14 mouse cellular contexts compared by ENCODE assay signal in the genomic region with DNA sequence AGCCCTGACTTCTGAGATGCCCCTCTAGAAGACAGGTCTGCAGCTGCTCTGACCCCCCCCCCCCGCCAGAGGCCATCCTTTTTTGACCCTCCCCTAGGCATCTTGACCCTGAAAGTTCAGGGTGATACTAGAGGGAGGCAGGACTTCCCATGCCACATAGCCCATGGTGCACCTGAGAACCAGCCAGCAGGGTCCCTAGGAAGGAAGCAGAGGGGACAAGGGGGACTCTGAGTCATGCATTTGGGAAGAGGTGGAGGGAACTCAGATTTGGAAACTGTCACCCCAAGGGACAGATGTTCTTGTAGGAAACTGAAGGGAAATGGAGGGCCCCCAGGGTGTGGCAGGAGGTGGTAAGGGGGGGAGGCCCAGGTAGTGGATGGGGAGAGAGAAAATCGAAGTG. TPM values are rescaled to one million over a fixed set of nuclear protein-coding genes. Genes with fewer than 3 reads are reported as not detected.
DNase-seq lines count a peak whose midpoint lies in the region; ATAC-seq lines count a peak whose summit lies in the region.
"Had no signal": no experiment of that assay in that cellular context is flagged by ENCODE, and none has a peak within 500 bp of the region (broad histone marks: within the 10 kb centered on the region; RNA-seq: fewer than 3 reads in every experiment).

No protein-coding gene starts in this region.

- no peak for DNase-seq in heart, postnatal 14 days
- DNase-seq in embryonic facial prominence, embryonic 10.5 days (ENCODE audit: low spot score): no peak
- DNase-seq in hindbrain, embryonic 10.5 days (ENCODE audit: low spot score): no peak
- DNase-seq in right cerebral cortex, postnatal 10 days (ENCODE audit: low spot score in 2 of 2): no peak
- DNase-seq in kidney, postnatal 4 days: no peak
- no peak for DNase-seq in lung, postnatal 14 days

- H3K4me3 ChIP-seq in heart, embryonic 11.5 days (ENCODE audit: low read depth, low read length): no peak overlapping the region
- H3K4me3 ChIP-seq in embryonic facial prominence, embryonic 10.5 days: no peak overlapping the region
- H3K4me3 ChIP-seq in hindbrain, embryonic 10.5 days: no peak overlapping the region
- H3K4me3 ChIP-seq in midbrain, embryonic 15.5 days: no peak overlapping the region
- H3K4me3 ChIP-seq: liver, embryonic 15.5 days had no signal

- 0 out of 2 replicates have a peak, but pooled peaks cover 3% of the 10 kb centered on the region for H3K27me3 ChIP-seq in heart, embryonic 11.5 days (ENCODE audit: control insufficient read depth, insufficient read depth, low read length)
- H3K27me3 ChIP-seq in embryonic facial prominence, embryonic 10.5 days (replicated peaks; ENCODE audit: low read depth, poor library complexity, severe bottlenecking): peaks cover 48% of the 10 kb centered on the region
- peaks cover 82% of the 10 kb centered on the region for H3K27me3 ChIP-seq in hindbrain, embryonic 10.5 days (ENCODE audit: insufficient read depth, poor library complexity, severe bottlenecking)
- H3K27me3 ChIP-seq in midbrain, embryonic 15.5 days (replicated peaks): no peaks in the 10 kb centered on the region

- H3K36me3 ChIP-seq in heart, embryonic 11.5 days (ENCODE audit: control insufficient read depth, insufficient read depth, low read length): no peaks in the 10 kb centered on the region
- no peaks in the 10 kb centered on the region for H3K36me3 ChIP-seq in embryonic facial prominence, embryonic 10.5 days (replicated peaks)
- no peaks in the 10 kb centered on the region for H3K36me3 ChIP-seq in hindbrain, embryonic 10.5 days
- 0 out of 2 replicates have a peak, but pooled peaks cover under 1% of the 10 kb centered on the region for H3K36me3 ChIP-seq in midbrain, embryonic 15.5 days (replicated peaks)
- H3K36me3 ChIP-seq: liver, embryonic 15.5 days had no signal

- H3K4me1 ChIP-seq in heart, embryonic 11.5 days (ENCODE audit: control insufficient read depth, insufficient read depth, low read length): peaks cover 21% of the 10 kb centered on the region
- H3K4me1 ChIP-seq in embryonic facial prominence, embryonic 10.5 days: peaks cover 39% of the 10 kb centered on the region
- peaks cover 47% of the 10 kb centered on the region for H3K4me1 ChIP-seq in hindbrain, embryonic 10.5 days (replicated peaks)
- H3K4me1 ChIP-seq in midbrain, embryonic 15.5 days: peaks cover 41% of the 10 kb centered on the region
- H3K4me1 ChIP-seq: liver, embryonic 15.5 days had no signal

- H3K9ac ChIP-seq in heart, embryonic 11.5 days (ENCODE audit: low read depth, low read length): 0 out of 2 replicates have a peak overlapping the region, but pooled peaks have one; percentile 16
- peak overlapping the region; percentile 1; the same call in 1 of the 2 replicates for H3K9ac ChIP-seq in midbrain, embryonic 15.5 days
- H3K9ac ChIP-seq: liver, embryonic 15.5 days had no signal

- H3K9me3 ChIP-seq in heart, embryonic 11.5 days (replicated peaks; ENCODE audit: control insufficient read depth, low read length): no peaks in the 10 kb centered on the region
- H3K9me3 ChIP-seq in embryonic facial prominence, embryonic 10.5 days: 0 out of 2 replicates have a peak, but pooled peaks cover 2% of the 10 kb centered on the region
- peaks cover under 1% of the 10 kb centered on the region; the same call in 1 of the 2 replicates for H3K9me3 ChIP-seq in hindbrain, embryonic 10.5 days
- H3K9me3 ChIP-seq in midbrain, embryonic 15.5 days: no peaks in the 10 kb centered on the region
- H3K9me3 ChIP-seq: liver, embryonic 15.5 days had no signal

- peak overlapping the region; percentile 9; the same call in 1 of the 2 replicates for H3K4me2 ChIP-seq in heart, embryonic 11.5 days
- H3K4me2 ChIP-seq in midbrain, embryonic 15.5 days: peak overlapping the region; percentile 55
- H3K4me2 ChIP-seq: liver, embryonic 15.5 days had no signal

- intact Hi-C loops in heart, postnatal 14 days (cut with DNase I): no loop called here

- no peak overlapping the region for H3K27ac ChIP-seq in heart, embryonic 11.5 days (ENCODE audit: low read depth, low read length)
- H3K27ac ChIP-seq in embryonic facial prominence, embryonic 10.5 days (replicated peaks): 0 out of 2 replicates have a peak overlapping the region, but pooled peaks have one; percentile 3
- peak overlapping the region; percentile 86 for H3K27ac ChIP-seq in hindbrain, embryonic 10.5 days
- peak overlapping the region; percentile 94 for H3K27ac ChIP-seq in midbrain, embryonic 15.5 days
- H3K27ac ChIP-seq: liver, embryonic 15.5 days had no signal

- ATAC-seq in heart, embryonic 11.5 days (replicated peaks; ENCODE audit: insufficient number of reproducible peaks, low FRiP score, low TSS enrichment): no peak
- no peak for ATAC-seq in midbrain, embryonic 15.5 days (replicated peaks)
- ATAC-seq: inflammation-experienced regulatory T-cells, adult 6 months had no signal

- 25% methylated on average over 2 of the region's 2 CpGs for WGBS in heart, embryonic 11.5 days (ENCODE audit: insufficient replicate concordance)
- WGBS in embryonic facial prominence, embryonic 10.5 days: 17% methylated on average over 2 of the region's 2 CpGs
- WGBS in hindbrain, embryonic 10.5 days: 18% methylated on average over 2 of the region's 2 CpGs
- WGBS in midbrain, embryonic 15.5 days: 11% methylated on average over 2 of the region's 2 CpGs

RNA-seq across cellular contexts. Expression of a gene that starts 49.2 kb away (rescaled TPM):
- 0.21 TPM in 1 of 2 replicates, not detected in the other for polyA plus RNA-seq in heart, embryonic 11.5 days (2014; fragmentation: Nextera tagmentation; extraction: Ambion mirVana)
- not detected for total RNA-seq in heart, postnatal 14 days (2021)
- polyA plus RNA-seq in embryonic facial prominence, embryonic 10.5 days (2016; fragmentation: Nextera tagmentation; extraction: Ambion mirVana): not detected in 2 replicates
- polyA plus RNA-seq in hindbrain, embryonic 10.5 days (2016; fragmentation: Nextera tagmentation; extraction: Ambion mirVana): not detected in 2 replicates
- polyA plus RNA-seq in midbrain, embryonic 15.5 days (2015; fragmentation: Nextera tagmentation; extraction: Ambion mirVana): 0.24 and 0.48 TPM in 2 replicates
- total RNA-seq: adrenal gland, adult 18-20 months; left cerebral cortex, postnatal 36 days had no signal
- polyA plus RNA-seq: embryonic facial prominence, embryonic 14.5 days; inflammation-experienced regulatory T-cells, adult 6 months; liver, embryonic 15.5 days; spleen, adult 2 months had no signal
